Mouse (Mus musculus): Measurements from ENCODE around the gene Med15. TPM values are rescaled to one million over a fixed set of nuclear protein-coding genes. Genes with fewer than 3 reads are reported as not detected.
A peak's percentile ranks its signal among the peaks of the same experiment; 100 is the strongest.

The Med15 gene
- polyA plus RNA-seq (2015; fragmentation: Nextera tagmentation; extraction: Ambion mirVana) = 47.5 and 47.9 TPM in 2 replicates

DNA sequence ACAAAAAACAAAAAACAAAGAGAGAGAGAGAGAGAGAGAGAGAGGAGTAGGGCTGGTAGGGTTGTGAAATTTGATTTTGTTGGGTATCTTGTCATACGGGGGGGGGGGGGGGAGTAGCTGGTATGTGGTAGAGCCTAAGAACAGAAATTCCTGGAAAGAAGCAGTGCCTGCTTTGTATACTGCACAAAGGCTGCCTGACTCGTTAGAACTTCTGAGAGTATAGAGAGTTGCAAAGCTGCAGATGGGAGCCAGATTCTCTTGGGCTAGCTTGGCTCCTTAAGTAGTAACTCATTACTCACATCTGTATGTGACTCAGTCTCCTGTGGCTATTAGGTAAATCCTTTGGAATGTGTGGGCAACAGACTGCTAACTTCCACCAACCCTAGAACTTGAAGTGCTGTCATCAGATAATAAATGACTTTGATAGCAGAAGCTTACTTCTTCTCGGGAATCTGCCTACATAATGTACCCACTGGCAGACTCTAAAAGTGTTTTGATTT, at the start of gene Med15:
Med15 (minus strand) TSS at position 51 of the 500 bp plus-strand sequence.
- Histone ChIP-seq H3K36me3 (ENCODE audit: control insufficient read depth, insufficient read depth, low read length) (no peaks in the 10 kb centered on the region), H3K9me3 (replicated peaks; ENCODE audit: control insufficient read depth, low read length, poor library complexity, severe bottlenecking) (no peaks in the 10 kb centered on the region), H3K4me2 (ENCODE audit: low read length) (no peak within 1 kb of the TSS), H3K4me3 (ENCODE audit: low read depth, low read length) (no peak within 1 kb of the TSS), H3K4me1 (ENCODE audit: control insufficient read depth, insufficient read depth, low read length) (no peaks in the 10 kb centered on the region), H3K27me3 (ENCODE audit: control insufficient read depth, insufficient read depth, low read depth, low read length) (no peaks in the 10 kb centered on the region), H3K9ac (ENCODE audit: low read depth, low read length) (no peak within 1 kb of the TSS), H3K27ac (ENCODE audit: low read length) (no peak within 1 kb of the TSS)
- WGBS = 66% methylated on average over 3 of the region's 3 CpGs
- ATAC-seq = no peak

- H3K4me3 ChIP-seq (ENCODE audit: low read depth, low read length) = no peak overlapping the region
- H3K4me1 ChIP-seq (ENCODE audit: control insufficient read depth, insufficient read depth, low read length) = no peaks in the 10 kb centered on the region
- WGBS = 79% methylated on average over 1 of the region's 1 CpGs
- ATAC-seq = no peak
- no peaks in the 10 kb centered on the region for H3K27me3 ChIP-seq (ENCODE audit: control insufficient read depth, insufficient read depth, low read depth, low read length)
- H3K9me3 ChIP-seq (replicated peaks; ENCODE audit: control insufficient read depth, low read length, poor library complexity, severe bottlenecking) = no peaks in the 10 kb centered on the region
- H3K36me3 ChIP-seq (ENCODE audit: control insufficient read depth, insufficient read depth, low read length) = peaks cover 29% of the 10 kb centered on the region
- H3K9ac ChIP-seq (ENCODE audit: low read depth, low read length) = no peak overlapping the region
- no peak overlapping the region for H3K27ac ChIP-seq (ENCODE audit: low read length)
- no peak overlapping the region for H3K4me2 ChIP-seq (ENCODE audit: low read length)
Measured at GRCm38 (mm10) chr16:17779692-17780091, 47.0 kb upstream of the Med15 start.

- Histone ChIP-seq H3K9ac (ENCODE audit: low read depth, low read length) (no peak overlapping the region), H3K27me3 (ENCODE audit: control insufficient read depth, insufficient read depth, low read depth, low read length) (no peaks in the 10 kb centered on the region), H3K27ac (ENCODE audit: low read length) (no peak overlapping the region), H3K4me3 (ENCODE audit: low read depth, low read length) (no peak overlapping the region), H3K4me2 (ENCODE audit: low read length) (no peak overlapping the region), H3K9me3 (replicated peaks; ENCODE audit: control insufficient read depth, low read length, poor library complexity, severe bottlenecking) (no peaks in the 10 kb centered on the region), H3K36me3 (ENCODE audit: control insufficient read depth, insufficient read depth, low read length) (peaks cover 21% of the 10 kb centered on the region), H3K4me1 (ENCODE audit: control insufficient read depth, insufficient read depth, low read length) (no peaks in the 10 kb centered on the region)
- WGBS = 79% methylated on average over 4 of the region's 4 CpGs
- ATAC-seq = no peak
Measured at GRCm38 (mm10) chr16:17778223-17778622, 45.5 kb upstream of the Med15 start.

- Histone ChIP-seq H3K4me2 (ENCODE audit: low read length) (no peak overlapping the region), H3K4me3 (ENCODE audit: low read depth, low read length) (no peak overlapping the region), H3K36me3 (ENCODE audit: control insufficient read depth, insufficient read depth, low read length) (peaks cover 24% of the 10 kb centered on the region), H3K4me1 (ENCODE audit: control insufficient read depth, insufficient read depth, low read length) (no peaks in the 10 kb centered on the region), H3K9me3 (replicated peaks; ENCODE audit: control insufficient read depth, low read length, poor library complexity, severe bottlenecking) (no peaks in the 10 kb centered on the region), H3K9ac (ENCODE audit: low read depth, low read length) (no peak overlapping the region), H3K27me3 (ENCODE audit: control insufficient read depth, insufficient read depth, low read depth, low read length) (no peaks in the 10 kb centered on the region), H3K27ac (ENCODE audit: low read length) (no peak overlapping the region)
- WGBS = 62% methylated on average over 11 of the region's 11 CpGs
- ATAC-seq = no peak
Measured at GRCm38 (mm10) chr16:17776828-17777227, 44.1 kb upstream of the Med15 start.

DNA sequence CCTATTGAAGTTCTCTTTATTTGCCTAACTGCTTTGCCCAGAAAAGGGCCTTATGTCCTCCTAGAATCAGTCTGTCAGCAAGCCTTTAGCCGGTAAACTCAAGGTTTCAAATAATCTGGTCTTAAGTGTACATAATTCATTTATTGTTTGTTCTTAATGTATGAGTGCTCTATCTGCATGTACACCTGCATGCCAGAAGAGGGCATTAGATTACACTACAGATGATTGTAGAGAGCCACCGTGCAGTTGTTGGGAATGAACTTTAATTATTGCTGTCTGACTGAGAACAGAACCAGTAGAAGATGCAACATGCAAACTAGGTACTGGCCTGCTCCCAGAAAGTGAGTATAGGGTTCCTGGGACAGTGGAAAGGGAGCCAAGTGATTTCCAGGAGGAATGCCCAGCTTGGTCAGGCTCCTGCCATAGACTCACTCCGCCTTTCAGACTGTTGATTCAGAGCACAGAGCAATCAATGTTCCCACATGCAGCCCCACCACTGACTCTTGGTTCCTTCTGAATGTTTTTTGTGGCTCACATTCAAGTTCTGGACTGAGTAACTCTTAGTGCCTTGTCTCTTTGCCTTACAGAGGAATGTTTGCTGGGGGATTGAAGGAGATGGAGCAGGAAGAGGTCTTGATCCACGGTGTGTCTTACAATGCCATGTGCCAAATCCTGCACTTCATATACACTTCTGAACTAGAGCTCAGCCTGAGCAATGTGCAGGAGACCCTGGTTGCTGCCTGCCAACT, 38.6 kb upstream of the Med15 start:
- ATAC-seq = no peak
- no peak overlapping the region for H3K4me3 ChIP-seq (ENCODE audit: low read depth, low read length)
- no peak overlapping the region for H3K9ac ChIP-seq (ENCODE audit: low read depth, low read length)
- no peak overlapping the region for H3K27ac ChIP-seq (ENCODE audit: low read length)
- H3K4me2 ChIP-seq (ENCODE audit: low read length) = no peak overlapping the region
- H3K36me3 ChIP-seq (ENCODE audit: control insufficient read depth, insufficient read depth, low read length) = peaks cover 21% of the 10 kb centered on the region
- no peaks in the 10 kb centered on the region for H3K4me1 ChIP-seq (ENCODE audit: control insufficient read depth, insufficient read depth, low read length)
- H3K27me3 ChIP-seq (ENCODE audit: control insufficient read depth, insufficient read depth, low read depth, low read length) = no peaks in the 10 kb centered on the region
- H3K9me3 ChIP-seq (replicated peaks; ENCODE audit: control insufficient read depth, low read length, poor library complexity, severe bottlenecking) = no peaks in the 10 kb centered on the region
- 78% methylated on average over 4 of the region's 4 CpGs for WGBS

DNA sequence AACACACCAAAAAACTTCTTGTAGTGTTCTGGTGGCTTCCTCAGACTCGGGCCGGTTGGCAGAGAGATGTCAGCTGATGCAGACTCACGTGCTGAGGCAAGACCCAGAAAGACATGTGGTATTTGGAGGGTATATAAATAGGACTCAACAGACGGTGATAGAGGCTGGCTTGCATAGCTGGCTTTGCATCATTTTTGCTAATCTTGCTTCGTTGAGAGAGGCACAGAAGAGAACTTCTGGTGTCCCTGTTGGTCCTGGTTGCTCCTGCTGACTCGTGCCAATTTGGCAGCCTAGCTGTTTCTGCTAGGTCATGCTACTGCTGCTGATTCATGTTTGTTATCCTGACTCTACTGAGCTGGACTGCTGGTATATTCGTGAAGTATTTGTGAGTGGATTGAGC, 36.1 kb upstream of the Med15 start:
- H3K4me3 ChIP-seq (ENCODE audit: low read depth, low read length) = no peak overlapping the region
- no peak for ATAC-seq
- H3K27ac ChIP-seq (ENCODE audit: low read length) = no peak overlapping the region
- WGBS = 90% methylated on average over 7 of the region's 7 CpGs
- no peak overlapping the region for H3K9ac ChIP-seq (ENCODE audit: low read depth, low read length)
- H3K4me2 ChIP-seq (ENCODE audit: low read length) = no peak overlapping the region
- no peaks in the 10 kb centered on the region for H3K4me1 ChIP-seq (ENCODE audit: control insufficient read depth, insufficient read depth, low read length)
- H3K36me3 ChIP-seq (ENCODE audit: control insufficient read depth, insufficient read depth, low read length) = peaks cover 23% of the 10 kb centered on the region
- H3K9me3 ChIP-seq (replicated peaks; ENCODE audit: control insufficient read depth, low read length, poor library complexity, severe bottlenecking) = no peaks in the 10 kb centered on the region
- H3K27me3 ChIP-seq (ENCODE audit: control insufficient read depth, insufficient read depth, low read depth, low read length) = no peaks in the 10 kb centered on the region

- no peaks in the 10 kb centered on the region for H3K9me3 ChIP-seq (replicated peaks; ENCODE audit: control insufficient read depth, low read length, poor library complexity, severe bottlenecking)
- H3K4me1 ChIP-seq (ENCODE audit: control insufficient read depth, insufficient read depth, low read length) = peaks cover 25% of the 10 kb centered on the region
- H3K36me3 ChIP-seq (ENCODE audit: control insufficient read depth, insufficient read depth, low read length) = peaks cover 13% of the 10 kb centered on the region
- H3K27ac ChIP-seq (ENCODE audit: low read length) = no peak overlapping the region
- ATAC-seq = no peak
- no peak overlapping the region for H3K9ac ChIP-seq (ENCODE audit: low read depth, low read length)
- WGBS = 89% methylated on average over 4 of the region's 4 CpGs
- no peak overlapping the region for H3K4me2 ChIP-seq (ENCODE audit: low read length)
- no peaks in the 10 kb centered on the region for H3K27me3 ChIP-seq (ENCODE audit: control insufficient read depth, insufficient read depth, low read depth, low read length)
- no peak overlapping the region for H3K4me3 ChIP-seq (ENCODE audit: low read depth, low read length)
Measured at GRCm38 (mm10) chr16:17764108-17764511, 31.4 kb upstream of the Med15 start.

DNA sequence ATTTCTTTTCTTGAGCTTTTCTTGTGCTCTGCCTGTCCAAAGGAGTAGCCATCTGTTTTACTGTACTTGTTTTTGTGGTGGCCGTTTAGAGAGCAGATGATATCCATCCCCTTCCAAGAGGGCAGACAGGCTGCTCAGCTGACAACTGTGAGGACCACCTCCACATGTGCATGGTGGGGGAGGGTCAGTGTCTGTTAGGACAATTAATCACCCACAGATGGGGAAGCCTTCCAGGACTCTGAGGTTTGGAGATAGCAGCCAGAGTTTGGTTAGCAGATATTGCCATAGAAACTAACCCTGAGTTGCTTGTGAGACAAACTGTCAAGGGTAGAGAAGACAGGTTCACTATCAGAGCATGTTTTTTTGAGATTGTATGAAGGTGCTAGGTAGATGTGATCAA, 28.4 kb upstream of the Med15 start:
- WGBS = 70% methylated on average over 1 of the region's 1 CpGs
- Histone ChIP-seq H3K9me3 (replicated peaks; ENCODE audit: control insufficient read depth, low read length, poor library complexity, severe bottlenecking) (no peaks in the 10 kb centered on the region), H3K4me2 (ENCODE audit: low read length) (peak overlapping the region; percentile 79; the same call in 1 of the 2 replicates), H3K9ac (ENCODE audit: low read depth, low read length) (no peak overlapping the region), H3K4me1 (ENCODE audit: control insufficient read depth, insufficient read depth, low read length) (peaks cover 31% of the 10 kb centered on the region), H3K36me3 (ENCODE audit: control insufficient read depth, insufficient read depth, low read length) (peaks cover 4% of the 10 kb centered on the region; the same call in 1 of the 2 replicates), H3K27ac (ENCODE audit: low read length) (no peak overlapping the region), H3K27me3 (ENCODE audit: control insufficient read depth, insufficient read depth, low read depth, low read length) (no peaks in the 10 kb centered on the region), H3K4me3 (ENCODE audit: low read depth, low read length) (peak overlapping the region; percentile 63; the same call in 1 of the 2 replicates)
- no peak for ATAC-seq

DNA sequence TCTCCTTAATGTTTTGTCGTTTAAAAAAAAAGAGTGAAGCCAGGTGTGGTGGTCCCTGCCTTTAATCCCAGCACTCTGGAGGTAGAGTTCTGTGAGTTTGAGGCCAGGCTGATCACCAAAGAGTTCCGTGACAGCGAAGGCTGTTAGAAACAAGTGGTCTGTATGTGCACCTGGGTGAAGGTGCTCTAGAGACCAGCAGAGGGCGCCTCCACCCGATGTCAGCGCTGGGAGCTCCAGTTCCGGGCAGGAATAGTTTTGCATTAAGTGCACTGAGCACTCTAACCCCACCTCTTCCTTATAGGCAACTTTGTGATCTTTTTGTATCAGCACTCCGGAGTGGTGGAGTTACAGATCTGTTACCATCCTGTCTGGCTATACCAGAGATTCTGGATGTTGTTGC, 28.0 kb upstream of the Med15 start:
- peak overlapping the region; percentile 87; the same call in 1 of the 2 replicates for H3K9ac ChIP-seq (ENCODE audit: low read depth, low read length)

More for the DNA sequence above, 28.0 kb upstream of the Med15 start:
- no peaks in the 10 kb centered on the region for H3K9me3 ChIP-seq (replicated peaks; ENCODE audit: control insufficient read depth, low read length, poor library complexity, severe bottlenecking)
- H3K4me1 ChIP-seq (ENCODE audit: control insufficient read depth, insufficient read depth, low read length) = peaks cover 31% of the 10 kb centered on the region
- peaks cover 4% of the 10 kb centered on the region; the same call in 1 of the 2 replicates for H3K36me3 ChIP-seq (ENCODE audit: control insufficient read depth, insufficient read depth, low read length)
- no peaks in the 10 kb centered on the region for H3K27me3 ChIP-seq (ENCODE audit: control insufficient read depth, insufficient read depth, low read depth, low read length)
- H3K27ac ChIP-seq (ENCODE audit: low read length) = no peak overlapping the region
- H3K4me2 ChIP-seq (ENCODE audit: low read length) = peak overlapping the region; percentile 79
- H3K4me3 ChIP-seq (ENCODE audit: low read depth, low read length) = peak overlapping the region; percentile 63
- ATAC-seq = no peak
- 38% methylated on average over 8 of the region's 8 CpGs for WGBS
